Mouse (Mus musculus): ENCODE data around the gene Hspbap1. TPM values are rescaled to one million over a fixed set of nuclear protein-coding genes. Genes with fewer than 3 reads are reported as not detected.

The Hspbap1 gene
- polyA plus RNA-seq, 1 experiment = 15.9 TPM

- Histone ChIP-seq H3K4me1 (ENCODE audit: control insufficient read depth, insufficient read depth, low read length) (peaks cover 2% of the 10 kb centered on the region; the same call in 1 of the 2 replicates), H3K36me3 (ENCODE audit: control insufficient read depth, insufficient read depth, low read length) (no peaks in the 10 kb centered on the region), H3K4me3 (ENCODE audit: control insufficient read depth, low read depth, low read length) (no peak overlapping the region), H3K27ac (ENCODE audit: control insufficient read depth, insufficient read depth, low read depth, low read length) (no peak overlapping the region), H3K27me3 (ENCODE audit: control insufficient read depth, insufficient read depth, low read length) (no peaks in the 10 kb centered on the region)
- TF ChIP-seq POLR2A (IDR thresholded peaks at IDR 0.05; ENCODE audit: control insufficient read depth, low read depth, low read length) = no peak
- TF ChIP-seq CTCF (IDR thresholded peaks at IDR 0.05; ENCODE audit: control insufficient read depth, insufficient read depth, insufficient replicate concordance, low read depth, low read length) = no peak
Observed at GRCm38 (mm10) chr16:35739548-35739947, 30.6 kb upstream of the Hspbap1 start.

GRCm38 (mm10) chr16:35740357-35740756, 29.8 kb upstream of the Hspbap1 start:
- H3K4me3 ChIP-seq (ENCODE audit: control insufficient read depth, low read depth, low read length) = no peak overlapping the region
- H3K4me1 ChIP-seq (ENCODE audit: control insufficient read depth, insufficient read depth, low read length) = peaks cover 2% of the 10 kb centered on the region; the same call in 1 of the 2 replicates
- H3K27ac ChIP-seq (ENCODE audit: control insufficient read depth, insufficient read depth, low read depth, low read length) = no peak overlapping the region
- no peaks in the 10 kb centered on the region for H3K27me3 ChIP-seq (ENCODE audit: control insufficient read depth, insufficient read depth, low read length)
- no peaks in the 10 kb centered on the region for H3K36me3 ChIP-seq (ENCODE audit: control insufficient read depth, insufficient read depth, low read length)
- TF ChIP-seq CTCF (IDR thresholded peaks at IDR 0.05; ENCODE audit: control insufficient read depth, insufficient read depth, insufficient replicate concordance, low read depth, low read length) (no peak), POLR2A (IDR thresholded peaks at IDR 0.05; ENCODE audit: control insufficient read depth, low read depth, low read length) (no peak)

GRCm38 (mm10) chr16:35740943-35741342, 29.2 kb upstream of the Hspbap1 start:
- Histone ChIP-seq H3K27me3 (ENCODE audit: control insufficient read depth, insufficient read depth, low read length) (no peaks in the 10 kb centered on the region), H3K4me1 (ENCODE audit: control insufficient read depth, insufficient read depth, low read length) (peaks cover 2% of the 10 kb centered on the region; the same call in 1 of the 2 replicates), H3K27ac (ENCODE audit: control insufficient read depth, insufficient read depth, low read depth, low read length) (no peak overlapping the region), H3K4me3 (ENCODE audit: control insufficient read depth, low read depth, low read length) (no peak overlapping the region), H3K36me3 (ENCODE audit: control insufficient read depth, insufficient read depth, low read length) (no peaks in the 10 kb centered on the region)
- TF ChIP-seq CTCF (IDR thresholded peaks at IDR 0.05; ENCODE audit: control insufficient read depth, insufficient read depth, insufficient replicate concordance, low read depth, low read length) = no peak
- no peak for TF ChIP-seq POLR2A (IDR thresholded peaks at IDR 0.05; ENCODE audit: control insufficient read depth, low read depth, low read length)

GRCm38 (mm10) chr16:35741621-35742020, 28.6 kb upstream of the Hspbap1 start:
- Histone ChIP-seq H3K4me3 (ENCODE audit: control insufficient read depth, low read depth, low read length) (no peak overlapping the region), H3K27me3 (ENCODE audit: control insufficient read depth, insufficient read depth, low read length) (no peaks in the 10 kb centered on the region), H3K36me3 (ENCODE audit: control insufficient read depth, insufficient read depth, low read length) (no peaks in the 10 kb centered on the region), H3K27ac (ENCODE audit: control insufficient read depth, insufficient read depth, low read depth, low read length) (no peak overlapping the region), H3K4me1 (ENCODE audit: control insufficient read depth, insufficient read depth, low read length) (peaks cover 2% of the 10 kb centered on the region; the same call in 1 of the 2 replicates)
- no peak for TF ChIP-seq POLR2A (IDR thresholded peaks at IDR 0.05; ENCODE audit: control insufficient read depth, low read depth, low read length)
- TF ChIP-seq CTCF (IDR thresholded peaks at IDR 0.05; ENCODE audit: control insufficient read depth, insufficient read depth, insufficient replicate concordance, low read depth, low read length) = no peak

- no peak for TF ChIP-seq CTCF (IDR thresholded peaks at IDR 0.05; ENCODE audit: control insufficient read depth, insufficient read depth, insufficient replicate concordance, low read depth, low read length)
- TF ChIP-seq POLR2A (IDR thresholded peaks at IDR 0.05; ENCODE audit: control insufficient read depth, low read depth, low read length) = no peak
- H3K27ac ChIP-seq (ENCODE audit: control insufficient read depth, insufficient read depth, low read depth, low read length) = no peak overlapping the region
- H3K4me3 ChIP-seq (ENCODE audit: control insufficient read depth, low read depth, low read length) = no peak overlapping the region
- H3K27me3 ChIP-seq (ENCODE audit: control insufficient read depth, insufficient read depth, low read length) = no peaks in the 10 kb centered on the region
- peaks cover 2% of the 10 kb centered on the region; the same call in 1 of the 2 replicates for H3K4me1 ChIP-seq (ENCODE audit: control insufficient read depth, insufficient read depth, low read length)
- no peaks in the 10 kb centered on the region for H3K36me3 ChIP-seq (ENCODE audit: control insufficient read depth, insufficient read depth, low read length)
Observed at GRCm38 (mm10) chr16:35742251-35742937, 27.8 kb upstream of the Hspbap1 start.

GRCm38 (mm10) chr16:35747417-35748236, 22.5 kb upstream of the Hspbap1 start:
- H3K36me3 ChIP-seq (ENCODE audit: control insufficient read depth, insufficient read depth, low read length) = no peaks in the 10 kb centered on the region
- TF ChIP-seq CTCF (IDR thresholded peaks at IDR 0.05; ENCODE audit: control insufficient read depth, insufficient read depth, insufficient replicate concordance, low read depth, low read length) (no peak), POLR2A (IDR thresholded peaks at IDR 0.05; ENCODE audit: control insufficient read depth, low read depth, low read length) (no peak)
- H3K4me1 ChIP-seq (ENCODE audit: control insufficient read depth, insufficient read depth, low read length) = no peaks in the 10 kb centered on the region
- no peak overlapping the region for H3K27ac ChIP-seq (ENCODE audit: control insufficient read depth, insufficient read depth, low read depth, low read length)
- no peaks in the 10 kb centered on the region for H3K27me3 ChIP-seq (ENCODE audit: control insufficient read depth, insufficient read depth, low read length)
- no peak overlapping the region for H3K4me3 ChIP-seq (ENCODE audit: control insufficient read depth, low read depth, low read length)

- H3K27ac ChIP-seq (ENCODE audit: control insufficient read depth, insufficient read depth, low read depth, low read length) = no peak overlapping the region
- H3K36me3 ChIP-seq (ENCODE audit: control insufficient read depth, insufficient read depth, low read length) = no peaks in the 10 kb centered on the region
- no peaks in the 10 kb centered on the region for H3K4me1 ChIP-seq (ENCODE audit: control insufficient read depth, insufficient read depth, low read length)
- H3K27me3 ChIP-seq (ENCODE audit: control insufficient read depth, insufficient read depth, low read length) = no peaks in the 10 kb centered on the region
- H3K4me3 ChIP-seq (ENCODE audit: control insufficient read depth, low read depth, low read length) = no peak overlapping the region
- no peak for TF ChIP-seq CTCF (IDR thresholded peaks at IDR 0.05; ENCODE audit: control insufficient read depth, insufficient read depth, insufficient replicate concordance, low read depth, low read length)
- TF ChIP-seq POLR2A (IDR thresholded peaks at IDR 0.05; ENCODE audit: control insufficient read depth, low read depth, low read length) = no peak
Observed at GRCm38 (mm10) chr16:35748237-35748603, 22.0 kb upstream of the Hspbap1 start.
